Mouse (Mus musculus): ENCODE measurements around the gene Farp1. TPM values are rescaled to one million over a fixed set of nuclear protein-coding genes. Genes with fewer than 3 reads are reported as not detected.
"Not testable (repeated sequence)": the region's sequence is repeated elsewhere in the genome, so short reads cannot be mapped to it uniquely, and the experiment has no call there.

The Farp1 gene
- polyA plus RNA-seq, 1 experiment from 2014 or later, result 32.4 TPM

GRCm38 (mm10) chr14:121124409-121125010 lies 89.5 kb downstream of the Farp1 start:
- H3K4me3 ChIP-seq, result no peak overlapping the region
- no peak overlapping the region for H3K4me2 ChIP-seq
- ATAC-seq (ENCODE audit: insufficient number of reproducible peaks, low FRiP score), result no peak; the same call in 1 of the 2 replicates
- H3K36me3 ChIP-seq, result 0 out of 2 replicates have a peak, but pooled peaks cover 6% of the 10 kb centered on the region
- WGBS, result 76% methylated on average over 8 of the region's 8 CpGs
- no peak overlapping the region for H3K27ac ChIP-seq (ENCODE audit: poor library complexity, severe bottlenecking)
- no peaks in the 10 kb centered on the region for H3K27me3 ChIP-seq (replicated peaks)
- no peaks in the 10 kb centered on the region for H3K9me3 ChIP-seq (replicated peaks)
- no peak overlapping the region for H3K9ac ChIP-seq
- peaks cover 40% of the 10 kb centered on the region for H3K4me1 ChIP-seq (replicated peaks)

DNA sequence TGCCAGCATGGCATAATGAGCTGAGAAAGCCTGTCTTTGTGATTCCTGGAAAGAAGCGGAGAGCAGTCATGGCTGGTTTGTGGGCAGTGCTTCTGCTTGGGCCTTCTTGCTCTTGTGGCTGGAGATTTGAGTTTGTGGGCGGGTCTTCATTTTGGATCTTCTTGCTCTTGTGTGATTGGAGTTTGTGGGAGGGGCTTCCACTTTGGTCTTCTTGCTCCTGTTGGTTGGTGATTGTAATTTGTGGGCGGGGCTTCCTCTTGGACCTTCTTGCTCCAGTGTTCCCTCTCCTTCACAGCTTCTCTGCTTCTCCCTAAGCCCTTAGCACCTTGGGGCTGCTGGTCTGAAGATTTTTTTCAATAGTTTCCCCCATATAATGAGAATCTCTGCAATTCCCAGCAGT lies 90.7 kb downstream of the Farp1 start:
- Histone ChIP-seq H3K27me3 (replicated peaks) (no peaks in the 10 kb centered on the region), H3K4me3 (no peak overlapping the region), H3K27ac (ENCODE audit: poor library complexity, severe bottlenecking) (no peak overlapping the region), H3K9ac (no peak overlapping the region), H3K9me3 (replicated peaks) (no peaks in the 10 kb centered on the region), H3K36me3 (0 out of 2 replicates have a peak, but pooled peaks cover 6% of the 10 kb centered on the region), H3K4me2 (no peak overlapping the region), H3K4me1 (replicated peaks) (peaks cover 46% of the 10 kb centered on the region)
- WGBS, result 81% methylated on average over 3 of the region's 3 CpGs
- no peak for ATAC-seq (ENCODE audit: insufficient number of reproducible peaks, low FRiP score)

- Histone ChIP-seq H3K4me1 (replicated peaks) (peaks cover 51% of the 10 kb centered on the region), H3K36me3 (0 out of 2 replicates have a peak, but pooled peaks cover 6% of the 10 kb centered on the region), H3K27me3 (replicated peaks) (no peaks in the 10 kb centered on the region), H3K9ac (no peak overlapping the region), H3K4me3 (no peak overlapping the region), H3K27ac (ENCODE audit: poor library complexity, severe bottlenecking) (no peak overlapping the region), H3K4me2 (no peak overlapping the region), H3K9me3 (replicated peaks) (no peaks in the 10 kb centered on the region)
- no peak for ATAC-seq (ENCODE audit: insufficient number of reproducible peaks, low FRiP score)
- WGBS, result 79% methylated on average over 4 of the region's 4 CpGs
These were observed 91.3 kb downstream of the Farp1 start for GRCm38 (mm10) chr14:121126291-121126690.

DNA sequence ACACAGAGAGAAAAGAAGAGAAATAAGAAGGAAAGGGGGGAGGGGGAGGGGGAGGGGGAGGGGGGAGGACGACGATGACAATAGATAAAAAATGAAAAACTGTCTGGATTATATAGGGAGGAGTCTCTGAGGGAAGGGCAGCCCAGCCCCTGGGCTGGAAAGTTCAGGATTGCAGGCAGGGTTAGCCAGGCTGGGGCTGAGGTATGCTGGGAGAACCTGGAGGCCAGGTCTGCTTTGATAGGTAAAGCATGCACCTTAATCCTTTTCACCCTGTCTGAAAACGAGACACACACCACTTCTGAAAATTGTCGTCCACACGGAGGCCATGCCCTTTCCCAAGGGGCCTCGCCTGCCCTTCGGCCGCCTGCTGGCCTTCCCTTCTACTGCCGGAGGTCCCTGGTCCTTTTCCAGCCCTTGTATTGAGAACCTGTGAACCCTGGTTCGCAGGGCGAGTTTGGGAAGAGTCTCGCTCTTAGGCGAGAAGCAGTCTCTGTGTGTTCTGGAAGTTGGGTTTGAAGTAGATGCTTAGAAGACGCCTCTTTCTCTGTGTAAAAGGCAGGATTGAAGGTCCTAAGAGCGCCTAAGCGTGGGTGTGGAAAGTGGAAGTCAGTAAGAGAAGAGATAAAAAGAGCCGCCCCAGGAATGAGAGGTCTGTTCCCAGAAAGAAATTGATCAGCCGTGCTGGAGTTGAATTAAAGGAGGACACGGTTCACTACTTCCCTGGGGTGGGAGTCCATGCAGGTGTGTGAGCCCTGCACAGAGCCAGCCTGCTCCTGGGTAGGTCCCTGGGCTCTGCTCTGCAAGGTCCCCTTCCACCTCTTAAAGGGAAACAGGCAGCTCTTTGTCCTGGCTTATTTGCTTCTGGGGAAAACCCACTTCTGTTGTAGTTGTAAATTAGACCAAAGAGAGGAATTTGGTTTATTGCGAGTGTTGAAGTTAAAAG lies 94.1 kb downstream of the Farp1 start:
- Histone ChIP-seq H3K4me2 (peak overlapping the region; percentile 31; the same call in 1 of the 2 replicates), H3K9me3 (replicated peaks) (no peaks in the 10 kb centered on the region), H3K36me3 (0 out of 2 replicates have a peak, but pooled peaks cover 4% of the 10 kb centered on the region), H3K27ac (ENCODE audit: poor library complexity, severe bottlenecking) (0 out of 2 replicates have a peak overlapping the region, but pooled peaks have one; percentile 17), H3K9ac (no peak overlapping the region), H3K27me3 (replicated peaks) (no peaks in the 10 kb centered on the region), H3K4me3 (no peak overlapping the region), H3K4me1 (replicated peaks) (peaks cover 67% of the 10 kb centered on the region)
- 42% methylated on average over 20 of the region's 20 CpGs for WGBS
- ATAC-seq (ENCODE audit: insufficient number of reproducible peaks, low FRiP score), result no peak

DNA sequence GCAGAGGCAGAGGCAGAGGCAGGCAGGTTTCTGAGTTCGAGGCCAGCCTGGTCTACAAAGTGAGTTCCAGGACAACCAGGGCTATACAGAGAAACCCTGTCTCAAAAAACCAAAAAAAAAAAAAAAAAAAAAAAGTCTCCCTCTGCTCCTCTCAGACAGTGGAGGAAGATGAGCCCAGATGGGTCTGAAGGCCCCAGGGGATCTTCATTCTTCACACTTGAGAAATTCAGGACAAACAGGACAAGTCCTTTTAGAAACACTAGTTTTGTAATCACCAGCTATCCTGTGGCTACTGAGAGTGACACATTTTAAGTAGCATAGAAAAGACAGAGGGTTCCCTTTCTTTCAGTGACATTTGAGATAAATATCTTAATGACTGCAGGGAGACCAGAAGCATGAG lies 95.4 kb downstream of the Farp1 start:
- H3K9me3 ChIP-seq (replicated peaks); H3K4me2 ChIP-seq; H3K27me3 ChIP-seq (replicated peaks); ATAC-seq (ENCODE audit: insufficient number of reproducible peaks, low FRiP score); H3K36me3 ChIP-seq; H3K4me3 ChIP-seq; H3K9ac ChIP-seq; H3K27ac ChIP-seq (ENCODE audit: poor library complexity, severe bottlenecking): not testable (repeated sequence)
- H3K4me1 ChIP-seq (replicated peaks), result peaks cover 65% of the 10 kb centered on the region
- 86% methylated on average over 1 of the region's 1 CpGs for WGBS

DNA sequence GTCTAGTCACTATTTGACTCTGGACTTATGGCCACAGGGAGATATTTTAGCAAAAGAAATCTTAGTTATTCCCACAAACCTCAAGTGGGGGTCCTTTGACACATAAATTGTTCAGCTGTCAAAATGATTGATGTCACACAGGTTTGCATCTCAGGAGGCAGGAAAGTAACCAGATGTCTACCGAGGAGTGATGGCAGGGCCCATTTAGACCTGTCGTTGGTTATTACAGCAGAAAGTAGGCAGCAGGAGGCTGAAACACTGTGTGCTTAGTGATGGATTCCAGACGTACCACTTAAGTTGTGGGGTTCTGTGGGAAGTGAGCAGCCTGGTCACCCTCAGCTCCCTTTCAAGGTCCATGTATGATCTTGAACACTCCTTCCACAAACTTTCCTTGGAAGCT lies 99.4 kb downstream of the Farp1 start:
- H3K9me3 ChIP-seq (replicated peaks), result no peaks in the 10 kb centered on the region
- H3K4me2 ChIP-seq, result no peak overlapping the region
- H3K4me1 ChIP-seq (replicated peaks), result peaks cover 84% of the 10 kb centered on the region
- 26% methylated on average over 3 of the region's 3 CpGs for WGBS
- no peaks in the 10 kb centered on the region for H3K36me3 ChIP-seq
- ATAC-seq (ENCODE audit: insufficient number of reproducible peaks, low FRiP score), result no peak
- H3K9ac ChIP-seq, result no peak overlapping the region
- H3K27me3 ChIP-seq (replicated peaks), result no peaks in the 10 kb centered on the region
- no peak overlapping the region for H3K27ac ChIP-seq (ENCODE audit: poor library complexity, severe bottlenecking)
- no peak overlapping the region for H3K4me3 ChIP-seq

- no peaks in the 10 kb centered on the region for H3K9me3 ChIP-seq (replicated peaks)
- no peaks in the 10 kb centered on the region for H3K36me3 ChIP-seq
- H3K4me2 ChIP-seq, result no peak overlapping the region
- WGBS, result 80% methylated on average over 7 of the region's 7 CpGs
- H3K27me3 ChIP-seq (replicated peaks), result no peaks in the 10 kb centered on the region
- no peak overlapping the region for H3K9ac ChIP-seq
- no peak for ATAC-seq (ENCODE audit: insufficient number of reproducible peaks, low FRiP score)
- peaks cover 72% of the 10 kb centered on the region for H3K4me1 ChIP-seq (replicated peaks)
- H3K4me3 ChIP-seq, result no peak overlapping the region
- H3K27ac ChIP-seq (ENCODE audit: poor library complexity, severe bottlenecking), result no peak overlapping the region
These were observed 108.9 kb downstream of the Farp1 start for GRCm38 (mm10) chr14:121143831-121144455.

- no peak overlapping the region for H3K27ac ChIP-seq (ENCODE audit: poor library complexity, severe bottlenecking)
- WGBS, result 43% methylated on average over 2 of the region's 2 CpGs
- peaks cover 68% of the 10 kb centered on the region for H3K4me1 ChIP-seq (replicated peaks)
- no peak for ATAC-seq (ENCODE audit: insufficient number of reproducible peaks, low FRiP score)
- H3K4me2 ChIP-seq, result no peak overlapping the region
- H3K9me3 ChIP-seq (replicated peaks), result no peaks in the 10 kb centered on the region
- H3K4me3 ChIP-seq, result no peak overlapping the region
- no peaks in the 10 kb centered on the region for H3K36me3 ChIP-seq
- no peak overlapping the region for H3K9ac ChIP-seq
- H3K27me3 ChIP-seq (replicated peaks), result no peaks in the 10 kb centered on the region
These were observed 109.5 kb downstream of the Farp1 start for GRCm38 (mm10) chr14:121144496-121144895.

GRCm38 (mm10) chr14:121145291-121145690 lies 110.3 kb downstream of the Farp1 start:
- Histone ChIP-seq H3K4me1 (replicated peaks) (peaks cover 60% of the 10 kb centered on the region), H3K4me3 (0 out of 2 replicates have a peak overlapping the region, but pooled peaks have one; percentile 5), H3K9me3 (replicated peaks) (no peaks in the 10 kb centered on the region), H3K27me3 (replicated peaks) (no peaks in the 10 kb centered on the region), H3K36me3 (no peaks in the 10 kb centered on the region), H3K27ac (ENCODE audit: poor library complexity, severe bottlenecking) (peak overlapping the region; percentile 63), H3K9ac (no peak overlapping the region), H3K4me2 (peak overlapping the region; percentile 54)
- ATAC-seq (ENCODE audit: insufficient number of reproducible peaks, low FRiP score), result no peak
- WGBS, result 39% methylated on average over 3 of the region's 3 CpGs

- H3K4me3 ChIP-seq, result 0 out of 2 replicates have a peak overlapping the region, but pooled peaks have one; percentile 5
These were observed 110.7 kb downstream of the Farp1 start for GRCm38 (mm10) chr14:121145698-121146097.

DNA sequence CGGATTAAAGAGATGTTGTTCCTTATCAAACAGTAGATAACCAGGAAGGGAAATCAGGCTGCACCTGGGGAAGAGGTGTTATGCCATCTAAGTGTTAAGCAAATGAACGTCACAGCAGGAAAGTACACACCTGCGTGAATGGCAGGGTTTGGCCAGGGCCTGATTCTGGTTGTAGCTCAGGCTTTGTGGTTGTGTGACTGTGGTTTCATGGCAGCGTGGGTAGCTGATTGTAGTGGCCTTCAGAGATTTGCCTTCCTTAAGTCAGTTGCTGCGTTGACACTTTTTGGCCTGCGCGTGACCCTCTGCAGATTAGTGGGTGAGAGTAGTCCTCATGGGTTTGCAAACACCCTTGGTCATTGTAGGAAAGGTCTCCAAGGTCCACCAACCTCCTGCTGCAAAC lies 111.2 kb downstream of the Farp1 start:
- Histone ChIP-seq H3K9me3 (replicated peaks) (no peaks in the 10 kb centered on the region), H3K36me3 (no peaks in the 10 kb centered on the region), H3K4me3 (no peak overlapping the region), H3K4me1 (replicated peaks) (peaks cover 56% of the 10 kb centered on the region), H3K27me3 (replicated peaks) (no peaks in the 10 kb centered on the region), H3K27ac (ENCODE audit: poor library complexity, severe bottlenecking) (no peak overlapping the region), H3K4me2 (peak overlapping the region; percentile 54; the same call in 1 of the 2 replicates), H3K9ac (no peak overlapping the region)
- 45% methylated on average over 7 of the region's 7 CpGs for WGBS
- no peak for ATAC-seq (ENCODE audit: insufficient number of reproducible peaks, low FRiP score)

More at GRCm38 (mm10) chr14:121145698-121146097, 110.7 kb downstream of the Farp1 start:
- Histone ChIP-seq H3K4me2 (peak overlapping the region; percentile 54), H3K9ac (0 out of 2 replicates have a peak overlapping the region, but pooled peaks have one; percentile 46), H3K4me1 (replicated peaks) (peaks cover 58% of the 10 kb centered on the region), H3K9me3 (replicated peaks) (no peaks in the 10 kb centered on the region), H3K36me3 (no peaks in the 10 kb centered on the region), H3K27ac (ENCODE audit: poor library complexity, severe bottlenecking) (peak overlapping the region; percentile 63; the same call in 1 of the 2 replicates), H3K27me3 (replicated peaks) (no peaks in the 10 kb centered on the region)
- 0 out of 2 replicates have a peak, but pooled peaks have one; percentile 38 for ATAC-seq (ENCODE audit: insufficient number of reproducible peaks, low FRiP score)
- WGBS, result 16% methylated on average over 10 of the region's 10 CpGs

Data from heart, embryonic 12.5 days (tissue).